Mouse (Mus musculus): ENCODE data around the gene Olfr295. TPM values are rescaled to one million over a fixed set of nuclear protein-coding genes. Genes with fewer than 3 reads are reported as not detected.

Gene Olfr295
- polyA plus RNA-seq (2016; fragmentation: Nextera tagmentation; extraction: Ambion mirVana): not detected in 2 replicates

DNA sequence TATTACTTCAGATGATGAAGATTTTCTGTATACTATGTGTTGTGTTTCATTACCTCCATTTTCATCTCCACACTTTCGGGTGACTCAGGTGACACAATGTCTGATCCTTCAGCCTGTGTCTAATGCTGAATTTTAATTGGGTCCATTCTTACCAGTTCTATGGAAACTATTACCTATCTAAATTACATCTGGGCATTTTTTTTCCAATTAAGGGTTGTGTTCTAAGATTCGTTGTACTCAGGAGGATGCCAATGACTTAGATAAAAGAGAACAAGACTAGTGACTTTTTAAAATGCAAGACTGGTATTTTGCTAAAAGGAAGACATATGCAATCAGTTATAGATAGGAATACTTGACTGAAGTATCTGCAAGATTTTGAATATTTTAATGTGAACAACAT lies at the start of gene Olfr295:
TSS of gene Olfr295 (plus strand) at position 301 of the 400 bp plus-strand sequence.
- H3K27me3 ChIP-seq (ENCODE audit: low read depth, poor library complexity, severe bottlenecking): no peaks in the 10 kb centered on the region
- no peak within 1 kb of the TSS for H3K4me3 ChIP-seq
- H3K9me3 ChIP-seq (replicated peaks): no peaks in the 10 kb centered on the region
- no peaks in the 10 kb centered on the region for H3K36me3 ChIP-seq
- H3K4me1 ChIP-seq: no peaks in the 10 kb centered on the region
- 93% methylated on average over 2 of the region's 2 CpGs for WGBS
- H3K27ac ChIP-seq: no peak within 1 kb of the TSS
- no peak for DNase-seq (ENCODE audit: low spot score)

DNA sequence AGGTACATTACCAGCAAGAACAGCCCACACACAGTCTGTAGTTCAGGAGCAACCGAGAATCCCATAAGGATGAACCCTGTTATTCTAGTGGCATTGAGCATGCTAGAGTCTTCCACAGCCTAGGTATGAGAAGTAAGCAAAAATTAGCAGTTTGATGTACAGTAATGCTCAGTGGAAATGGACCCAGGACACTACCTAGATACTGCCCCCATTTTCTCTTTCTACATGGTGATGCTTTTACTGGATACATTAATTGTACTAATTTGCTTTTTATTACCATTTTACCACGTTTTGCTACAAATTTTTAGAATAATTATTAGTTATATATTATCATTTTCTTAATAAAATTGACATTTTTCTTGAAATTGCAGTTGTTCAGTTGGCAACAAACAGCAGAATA lies 32.9 kb downstream of the Olfr295 start, which contains the start of gene Olfr294:
TSS of gene Olfr294 (minus strand) at position 101 of the 400 bp plus-strand sequence.
- WGBS: 74% methylated on average over 2 of the region's 2 CpGs
- DNase-seq (ENCODE audit: low spot score): no peak
- Histone ChIP-seq H3K36me3 (no peaks in the 10 kb centered on the region), H3K4me1 (no peaks in the 10 kb centered on the region), H3K27me3 (ENCODE audit: low read depth, poor library complexity, severe bottlenecking) (no peaks in the 10 kb centered on the region), H3K9me3 (replicated peaks) (no peaks in the 10 kb centered on the region), H3K4me3 (no peak within 1 kb of the TSS), H3K27ac (no peak within 1 kb of the TSS)

Other genes starting within 250 kb of the Olfr295 start
- gene Olfr307, start 246.3 kb upstream of the Olfr295 start, polyA plus RNA-seq (2016; fragmentation: Nextera tagmentation; extraction: Ambion mirVana): not detected in 2 replicates
- not detected in 2 replicates for gene Olfr305, start 216.9 kb upstream of the Olfr295 start, polyA plus RNA-seq (2016; fragmentation: Nextera tagmentation; extraction: Ambion mirVana)
- not detected in 2 replicates for gene Olfr304, start 197.2 kb upstream of the Olfr295 start, polyA plus RNA-seq (2016; fragmentation: Nextera tagmentation; extraction: Ambion mirVana)
- gene Olfr303, start 186.1 kb upstream of the Olfr295 start, polyA plus RNA-seq (2016; fragmentation: Nextera tagmentation; extraction: Ambion mirVana): not detected in 2 replicates
- not detected in 2 replicates for gene Olfr301, start 180.0 kb upstream of the Olfr295 start, polyA plus RNA-seq (2016; fragmentation: Nextera tagmentation; extraction: Ambion mirVana)
- not detected in 2 replicates for gene Olfr299, start 123.9 kb upstream of the Olfr295 start, polyA plus RNA-seq (2016; fragmentation: Nextera tagmentation; extraction: Ambion mirVana)
- gene Olfr298, start 91.4 kb upstream of the Olfr295 start, polyA plus RNA-seq (2016; fragmentation: Nextera tagmentation; extraction: Ambion mirVana): not detected in 2 replicates
- gene Olfr297, start 63.9 kb upstream of the Olfr295 start, polyA plus RNA-seq (2016; fragmentation: Nextera tagmentation; extraction: Ambion mirVana): not detected in 2 replicates
- gene Olfr294, start 32.8 kb downstream of the Olfr295 start, polyA plus RNA-seq (2016; fragmentation: Nextera tagmentation; extraction: Ambion mirVana): not detected in 2 replicates
- gene Olfr293, start 65.2 kb downstream of the Olfr295 start, polyA plus RNA-seq (2016; fragmentation: Nextera tagmentation; extraction: Ambion mirVana): not detected in 2 replicates
- not detected in 2 replicates for gene Olfr292, start 104.5 kb downstream of the Olfr295 start, polyA plus RNA-seq (2016; fragmentation: Nextera tagmentation; extraction: Ambion mirVana)
- not detected in 2 replicates for gene Folh1, start 192.1 kb downstream of the Olfr295 start, polyA plus RNA-seq (2016; fragmentation: Nextera tagmentation; extraction: Ambion mirVana)
- not detected in 2 replicates for gene Vmn2r77, start 211.2 kb downstream of the Olfr295 start, polyA plus RNA-seq (2016; fragmentation: Nextera tagmentation; extraction: Ambion mirVana)

Measured in limb, embryonic 10.5 days (tissue).